8 mouse cellular contexts compared by ENCODE assay signal in the genomic region with DNA sequence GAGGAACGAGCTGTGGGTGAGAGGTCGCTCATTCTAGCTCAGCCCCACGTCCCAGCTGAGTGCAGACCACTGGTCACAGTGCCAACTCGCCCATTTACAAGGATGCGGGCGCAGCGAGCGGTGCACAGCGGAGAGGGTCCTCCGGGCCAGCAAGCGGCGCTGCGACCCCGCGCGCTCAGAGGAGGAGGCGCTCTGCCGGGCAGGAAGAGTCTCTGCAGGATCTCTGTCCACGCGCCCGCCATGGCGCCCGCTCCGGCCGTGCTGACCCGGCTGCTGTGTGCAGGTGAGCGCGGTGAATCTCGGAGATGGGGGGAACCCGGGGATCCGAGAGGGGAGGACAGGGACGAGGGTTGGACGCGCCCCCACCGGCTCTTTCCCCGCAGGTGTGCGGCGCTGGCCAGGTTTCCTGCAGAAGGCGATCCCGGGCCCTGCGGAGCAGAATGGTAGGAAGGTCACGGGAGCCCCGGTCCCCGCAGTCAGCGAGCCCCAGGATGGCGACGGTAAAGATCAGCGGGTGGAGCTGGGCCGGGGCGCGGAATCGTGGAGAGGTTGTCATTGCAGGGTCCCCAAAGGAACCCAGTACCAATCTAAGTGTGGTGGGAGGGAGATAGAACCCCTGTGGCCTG. TPM values are rescaled to one million over a fixed set of nuclear protein-coding genes. Genes with fewer than 3 reads are reported as not detected.
DNase-seq lines count a peak whose midpoint lies in the region; ATAC-seq and TF ChIP-seq lines count a peak whose summit lies in the region.

A gene (plus strand): TSS at position 207 of the 626 bp plus-strand sequence.

- peak; percentile 90 to 92 for DNase-seq in B cell, adult 2 months
- DNase-seq in brain, adult 2 months (ENCODE audit: low read depth, low spot score) = peak; percentile 93
- peak; percentile 92 for DNase-seq in kidney, postnatal 0 days (ENCODE audit: low spot score)
- peak; percentile 86 for DNase-seq in liver, embryonic 11.5 days (ENCODE audit: low spot score)
- DNase-seq in naive thymus-derived CD4-positive, alpha-beta T cell, adult 2 months (ENCODE audit: low read depth) = peak; percentile 85

- H3K9ac ChIP-seq in heart, embryonic 12.5 days = peak within 1 kb of the TSS; percentile 94
- peak within 1 kb of the TSS; percentile 93 for H3K9ac ChIP-seq in kidney, postnatal 0 days (ENCODE audit: low read depth, low read length)
- peak within 1 kb of the TSS; percentile 93 for H3K9ac ChIP-seq in liver, embryonic 11.5 days (ENCODE audit: low read depth, low read length)
- H3K9ac ChIP-seq in stomach, embryonic 14.5 days (replicated peaks; ENCODE audit: low read depth, low read length) = peak within 1 kb of the TSS; percentile 95

- peaks cover 19% of the 10 kb centered on the region for H3K4me1 ChIP-seq in erythroblast, embryonic 14.5 days (ENCODE audit: control insufficient read depth)
- peaks cover 17% of the 10 kb centered on the region for H3K4me1 ChIP-seq in heart, embryonic 12.5 days (replicated peaks)
- H3K4me1 ChIP-seq in kidney, postnatal 0 days (replicated peaks; ENCODE audit: insufficient read depth, low read length) = peaks cover 12% of the 10 kb centered on the region; the same call in 1 of the 2 replicates
- H3K4me1 ChIP-seq in liver, embryonic 11.5 days (replicated peaks; ENCODE audit: control insufficient read depth, insufficient read depth, low read length) = peaks cover 14% of the 10 kb centered on the region
- 0 out of 2 replicates have a peak, but pooled peaks cover 9% of the 10 kb centered on the region for H3K4me1 ChIP-seq in stomach, embryonic 14.5 days (ENCODE audit: control insufficient read depth, insufficient read depth, low read length)

- peaks cover 37% of the 10 kb centered on the region for H3K27me3 ChIP-seq in erythroblast, embryonic 14.5 days (ENCODE audit: control insufficient read depth)
- peaks cover 16% of the 10 kb centered on the region for H3K27me3 ChIP-seq in heart, embryonic 12.5 days (replicated peaks)
- no peaks in the 10 kb centered on the region for H3K27me3 ChIP-seq in kidney, postnatal 0 days (ENCODE audit: insufficient read depth, low read length)
- peaks cover 13% of the 10 kb centered on the region for H3K27me3 ChIP-seq in liver, embryonic 11.5 days (replicated peaks; ENCODE audit: control insufficient read depth, insufficient read depth, low read length)
- no peaks in the 10 kb centered on the region for H3K27me3 ChIP-seq in stomach, embryonic 14.5 days (ENCODE audit: control insufficient read depth, insufficient read depth, low read length)

- ATAC-seq in heart, embryonic 12.5 days (ENCODE audit: insufficient number of reproducible peaks, low FRiP score) = peak; percentile 92
- peak; percentile 86 for ATAC-seq in kidney, postnatal 0 days (replicated peaks; ENCODE audit: low FRiP score, low read depth)
- peak; percentile 87 for ATAC-seq in liver, embryonic 11.5 days (replicated peaks; ENCODE audit: low FRiP score)
- peak; percentile 90 for ATAC-seq in stomach, embryonic 14.5 days (ENCODE audit: insufficient number of reproducible peaks, insufficient read depth, low FRiP score, low read depth)

- peaks cover 33% of the 10 kb centered on the region for H3K36me3 ChIP-seq in erythroblast, embryonic 14.5 days (ENCODE audit: control insufficient read depth)
- H3K36me3 ChIP-seq in heart, embryonic 12.5 days = peaks cover 42% of the 10 kb centered on the region
- peaks cover 16% of the 10 kb centered on the region for H3K36me3 ChIP-seq in kidney, postnatal 0 days (ENCODE audit: insufficient read depth, low read length)
- peaks cover 27% of the 10 kb centered on the region for H3K36me3 ChIP-seq in liver, embryonic 11.5 days (ENCODE audit: control insufficient read depth, insufficient read depth, low read length)
- peaks cover 24% of the 10 kb centered on the region for H3K36me3 ChIP-seq in stomach, embryonic 14.5 days (ENCODE audit: control insufficient read depth, insufficient read depth, low read length)

- 0 out of 2 replicates have a peak, but pooled peaks cover 2% of the 10 kb centered on the region for H3K9me3 ChIP-seq in erythroblast, embryonic 14.5 days (ENCODE audit: control insufficient read depth, low read length)
- peaks cover 3% of the 10 kb centered on the region; the same call in 1 of the 2 replicates for H3K9me3 ChIP-seq in heart, embryonic 12.5 days (replicated peaks)
- peaks cover 2% of the 10 kb centered on the region; the same call in 1 of the 2 replicates for H3K9me3 ChIP-seq in kidney, postnatal 0 days (replicated peaks; ENCODE audit: low read length)
- H3K9me3 ChIP-seq in liver, embryonic 11.5 days (ENCODE audit: control insufficient read depth, low read length) = 0 out of 2 replicates have a peak, but pooled peaks cover 1% of the 10 kb centered on the region
- peaks cover 3% of the 10 kb centered on the region; the same call in 1 of the 2 replicates for H3K9me3 ChIP-seq in stomach, embryonic 14.5 days (ENCODE audit: control insufficient read depth, low read depth, low read length)

- no peak within 1 kb of the TSS; the same call in 1 of the 2 replicates for H3K27ac ChIP-seq in heart, embryonic 12.5 days (ENCODE audit: poor library complexity, severe bottlenecking)
- H3K27ac ChIP-seq in kidney, postnatal 0 days = no peak within 1 kb of the TSS
- H3K27ac ChIP-seq in liver, embryonic 11.5 days (ENCODE audit: low read depth, low read length) = no peak within 1 kb of the TSS
- no peak within 1 kb of the TSS; the same call in 1 of the 2 replicates for H3K27ac ChIP-seq in stomach, embryonic 14.5 days (ENCODE audit: low read length)

- H3K4me2 ChIP-seq in heart, embryonic 12.5 days = peak within 1 kb of the TSS; percentile 73
- H3K4me2 ChIP-seq in kidney, postnatal 0 days (ENCODE audit: low read length) = peak within 1 kb of the TSS; percentile 85
- peak within 1 kb of the TSS; percentile 92 for H3K4me2 ChIP-seq in liver, embryonic 11.5 days
- H3K4me2 ChIP-seq in stomach, embryonic 14.5 days (replicated peaks; ENCODE audit: low read depth, low read length) = peak within 1 kb of the TSS; percentile 80

- peak within 1 kb of the TSS; percentile 84 for H3K4me3 ChIP-seq in erythroblast, embryonic 14.5 days (replicated peaks)
- H3K4me3 ChIP-seq in heart, embryonic 12.5 days = peak within 1 kb of the TSS; percentile 97
- H3K4me3 ChIP-seq in kidney, postnatal 0 days (replicated peaks; ENCODE audit: low read depth, low read length) = peak within 1 kb of the TSS; percentile 81
- H3K4me3 ChIP-seq in liver, embryonic 11.5 days (ENCODE audit: low read depth, low read length) = peak within 1 kb of the TSS; percentile 96
- peak within 1 kb of the TSS; percentile 98 for H3K4me3 ChIP-seq in stomach, embryonic 14.5 days (ENCODE audit: low read depth, low read length)

- under 1% methylated on average over 52 of the region's 52 CpGs for WGBS in heart, embryonic 12.5 days
- WGBS in kidney, postnatal 0 days = under 1% methylated on average over 52 of the region's 52 CpGs
- under 1% methylated on average over 50 of the region's 52 CpGs for WGBS in liver, embryonic 11.5 days
- under 1% methylated on average over 52 of the region's 52 CpGs for WGBS in stomach, embryonic 14.5 days

- TF ChIP-seq CTCF in kidney, postnatal 0 days (IDR thresholded peaks at IDR 0.05; ENCODE audit: low read depth) = peak; percentile 89

RNA-seq across cellular contexts. Expression of the gene that starts here (rescaled TPM):
- 1.0 and 1.5 TPM in 2 replicates for polyA plus RNA-seq in erythroblast, embryonic 14.5 days (2012)
- polyA plus RNA-seq in heart, embryonic 12.5 days (2016; fragmentation: Nextera tagmentation; extraction: Ambion mirVana) = 49.6 and 52.9 TPM in 2 replicates
- polyA plus RNA-seq in kidney, postnatal 0 days (2015; fragmentation: Nextera tagmentation; extraction: Ambion mirVana) = 51.9 and 54.1 TPM in 2 replicates
- polyA plus RNA-seq in liver, embryonic 11.5 days (2014; fragmentation: Nextera tagmentation; extraction: Ambion mirVana) = 68.2 and 69.3 TPM in 2 replicates
- 58.5 and 59.3 TPM in 2 replicates for polyA plus RNA-seq in stomach, embryonic 14.5 days (2014; fragmentation: Nextera tagmentation; extraction: Ambion mirVana)

Comparison
In these comparisons a context has a peak if more than half of its experiments do, and no peak if none do; other contexts are left out.
1. RNA of the gene that starts here (polyA plus RNA-seq): 68.2 to 69.3 TPM in liver, embryonic 11.5 days, 58.5 to 59.3 TPM in stomach, embryonic 14.5 days, 51.9 to 54.1 TPM in kidney, postnatal 0 days and 49.6 to 52.9 TPM in heart, embryonic 12.5 days; 1.0 to 1.5 TPM in erythroblast, embryonic 14.5 days; every median in the first group is over 10 times any median in the second.
2. Peak in every context shown above with its lines, with median percentiles within 50 percentile points of each other: DNase-seq, H3K4me3 ChIP-seq, ATAC-seq, H3K4me2 ChIP-seq and H3K9ac ChIP-seq.